Comparison of ENCODE assay signal across 11 mouse cellular contexts in genomic region chr9:25429450-25430213, GRCm38 (mm10). TPM values are rescaled to one million over a fixed set of nuclear protein-coding genes. Genes with fewer than 3 reads are reported as not detected.
DNase-seq lines count a peak whose midpoint lies in the region; ATAC-seq lines count a peak whose summit lies in the region.
"Had no signal": no experiment of that assay in that cellular context is flagged by ENCODE, and none has a peak within 500 bp of the region (broad histone marks: within the 10 kb centered on the region; RNA-seq: fewer than 3 reads in every experiment).

No protein-coding gene starts in this region.

- peak; percentile 17 to 57 for DNase-seq in adrenal gland, adult (ENCODE audit: inconsistent age in 2 of 2, low spot score in 1 of 2)
- no peak for DNase-seq in adrenal gland, postnatal 25 days
- peak; percentile 52 for DNase-seq in A20 (ENCODE audit: low read depth, low spot score)
- DNase-seq in induced T-regulatory cell, adult 2 months (ENCODE audit: low read depth), result peak; percentile 33
- no peak for DNase-seq in T-cell, adult 2 months (ENCODE audit: low spot score)
- no peak for DNase-seq in B cell, adult 2 months
- no peak for DNase-seq in gastrocnemius, postnatal 36 days
- DNase-seq: cerebellum, postnatal 36 days; kidney, adult 2 months; lung, adult 18-20 months had no signal

- intact Hi-C loops in gastrocnemius, postnatal 36 days (cut with DNase I), result no loop called here

- peak; percentile 88 for ATAC-seq in megakaryocyte progenitor cell, adult 5-6 weeks (replicated peaks; ENCODE audit: poor library complexity)

RNA-seq across cellular contexts. Expression of gene Eepd1, which starts 51.7 kb away (rescaled TPM):
- 42.0 and 53.9 TPM in 2 replicates for total RNA-seq in adrenal gland, postnatal 25 days (2021)
- 4.4 and 4.8 TPM in 2 replicates for total RNA-seq in megakaryocyte progenitor cell, adult 5-6 weeks (2015)
- 7.3 and 10.5 TPM in 2 replicates for total RNA-seq in megakaryocyte progenitor cell, adult 5-6 weeks (2017)
- total RNA-seq in gastrocnemius, postnatal 36 days (2021), result 10 to 100 TPM; 78.3 to 94.2 TPM

Comparison
In these comparisons a context has a peak if more than half of its experiments do, and no peak if none do; other contexts are left out.
1. DNase-seq: peak in adrenal gland, adult (2 of 2), A20 (single experiment) and induced T-regulatory cell, adult 2 months (single experiment); none in adrenal gland, postnatal 25 days (single experiment), T-cell, adult 2 months (single experiment), B cell, adult 2 months (0 of 2) and gastrocnemius, postnatal 36 days (0 of 2).